Mouse (Mus musculus) ovary, postnatal 14 days (tissue): ENCODE data around the gene Glce.

Experiments
- DNase-seq: peaks from one replicate; pipeline ENCODE4 v3.0.0; 2022; ENCODE audit warnings: low spot score

Gene Glce

GRCm38 (mm10) chr9:62028072-62028471 lies 94.4 kb downstream of the Glce start:
- DNase-seq: no peak

- peak; percentile 37 for DNase-seq
Measured at GRCm38 (mm10) chr9:62026600-62026999, 95.9 kb downstream of the Glce start, which contains the start of gene Paqr5. TSS of gene Paqr5 (minus strand) at chr9:62026856.

- DNase-seq: no peak
Measured at GRCm38 (mm10) chr9:62025056-62025455, 97.4 kb downstream of the Glce start.

- no peak for DNase-seq
Measured at GRCm38 (mm10) chr9:62023879-62024278, 98.6 kb downstream of the Glce start.

GRCm38 (mm10) chr9:62022961-62023680 lies 99.3 kb downstream of the Glce start:
- no peak for DNase-seq

- DNase-seq: no peak
Measured at GRCm38 (mm10) chr9:62021583-62022120, 100.8 kb downstream of the Glce start.

- DNase-seq: no peak
Measured at GRCm38 (mm10) chr9:62020259-62020658, 102.2 kb downstream of the Glce start.

- no peak for DNase-seq
Measured at GRCm38 (mm10) chr9:62018229-62019093, 104.0 kb downstream of the Glce start.

- no peak for DNase-seq
Measured at GRCm38 (mm10) chr9:62017329-62017728, 105.1 kb downstream of the Glce start.

GRCm38 (mm10) chr9:62015504-62015903 lies 107.0 kb downstream of the Glce start:
- no peak for DNase-seq

- no peak for DNase-seq
Measured at GRCm38 (mm10) chr9:62013316-62014097, 108.9 kb downstream of the Glce start.

- DNase-seq: no peak
Measured at GRCm38 (mm10) chr9:62008360-62008759, 114.1 kb downstream of the Glce start.
